Mouse (Mus musculus) stomach, postnatal 0 days (tissue): ENCODE measurements around the gene Mob3b. TPM values are rescaled to one million over a fixed set of nuclear protein-coding genes. Genes with fewer than 3 reads are reported as not detected.

ENCODE experiments used
- ATAC-seq: fragments of 200-750 bp; cut with Nextera tagmentation; 2 replicates; pipeline ENCODE4 v1.8.0; 2017; ENCODE audit not compliant: low FRiP score, low TSS enrichment
- DNase-seq: peaks from one replicate; pipeline ENCODE4 v3.0.0-alpha.2; 2016; ENCODE audit warnings: low spot score
- H3K27ac ChIP-seq: fragments of 300-500 bp; sonication (generic); replicated peaks from 2 replicates; pipeline ENCODE4 v1.5.1; 2014; ENCODE audit warnings: mild to moderate bottlenecking, control low read depth
- H3K27me3 ChIP-seq: fragments of 300-500 bp; sonication (generic); 2 replicates; pipeline ENCODE4 v1.6.1; 2014; ENCODE audit warnings: low read length; ENCODE audit not compliant: control insufficient read depth, insufficient read depth
- H3K36me3 ChIP-seq: fragments of 300-500 bp; sonication (generic); 2 replicates; pipeline ENCODE4 v1.6.1; 2014; ENCODE audit warnings: low read length, mixed read lengths; ENCODE audit not compliant: control insufficient read depth, insufficient read depth
- H3K4me1 ChIP-seq: fragments of 300-500 bp; sonication (generic); replicated peaks from 2 replicates; pipeline ENCODE4 v1.6.1; 2014; ENCODE audit warnings: antibody characterized with exemption; ENCODE audit not compliant: control insufficient read depth, insufficient read depth
- H3K4me2 ChIP-seq: fragments of 300-500 bp; sonication (generic); replicated peaks from 2 replicates; pipeline ENCODE4 v1.6.1; 2014; ENCODE audit warnings: low read depth, mild to moderate bottlenecking, control low read depth, moderate library complexity
- H3K4me3 ChIP-seq: fragments of 300-500 bp; sonication (generic); 2 replicates; pipeline ENCODE4 v1.5.1; 2014; ENCODE audit warnings: low read depth, low read length, control low read depth
- H3K9ac ChIP-seq: fragments of 300-500 bp; sonication (generic); 2 replicates; pipeline ENCODE4 v1.6.1; 2014; ENCODE audit warnings: mild to moderate bottlenecking, low read length, control low read depth, mixed read lengths
- H3K9me3 ChIP-seq: fragments of 300-500 bp; sonication (generic); 2 replicates; pipeline ENCODE4 v1.6.1; 2016; ENCODE audit warnings: low read length; ENCODE audit not compliant: control insufficient read depth
- CTCF ChIP-seq: IDR thresholded peaks from 2 replicates; pipeline ENCODE4 v1.5.1; 2016; ENCODE audit warnings: antibody characterized with exemption, low read depth, mild to moderate bottlenecking, moderate library complexity
- EP300 ChIP-seq: optimal IDR thresholded peaks from 2 replicates; pipeline ENCODE3; 2016; ENCODE audit warnings: antibody characterized with exemption
- WGBS: fragments of 180-500 bp; shearing (Covaris S2); extraction: QIAGEN DNeasy Blood & Tissue Kit; methylation state at CpG from one replicate; pipeline ENCODE4 v1.1.7; 2014; 5-methylcytosine and 5-hydroxymethylcytosine counted together
- polyA plus RNA-seq: library from polyadenylated mRNA; unstranded; fragments of >200 nt; fragmentation: Nextera tagmentation; extraction: Ambion mirVana; gene quantifications from 2 replicates; pipeline ENCODE4 v1.2.1, GENCODE M21; 2015

Gene Mob3b
- polyA plus RNA-seq, 1 experiment from 2014 or later = 15.0 TPM

DNA sequence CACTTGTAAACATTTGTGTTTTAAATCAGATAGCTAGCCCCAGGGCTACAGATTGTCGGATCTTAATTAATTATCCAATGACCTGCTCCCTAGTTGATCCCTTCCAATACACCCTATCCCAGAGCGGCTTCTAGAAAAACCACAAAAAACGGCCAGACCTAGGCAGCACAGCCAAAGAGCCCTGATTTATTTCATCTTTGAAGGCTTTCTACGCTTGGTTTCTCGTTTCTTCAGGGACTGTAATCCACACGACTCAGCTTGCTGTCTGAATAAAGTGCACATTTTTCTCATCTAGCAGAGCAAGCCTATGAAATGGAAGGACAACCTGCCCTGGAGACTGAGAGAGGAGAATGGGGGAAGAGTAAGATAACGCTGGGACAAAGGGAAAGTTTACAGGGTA, 56.1 kb downstream of the Mob3b start:
- Histone ChIP-seq H3K4me3 (no peak overlapping the region), H3K27ac (no peak overlapping the region), H3K27me3 (no peaks in the 10 kb centered on the region), H3K4me1 (peaks cover 9% of the 10 kb centered on the region), H3K36me3 (no peaks in the 10 kb centered on the region), H3K9ac (peak overlapping the region; percentile 5; the same call in 1 of the 2 replicates), H3K4me2 (no peak overlapping the region), H3K9me3 (no peaks in the 10 kb centered on the region)
- 33% methylated on average over 7 of the region's 7 CpGs for WGBS
- ATAC-seq (no peak), DNase-seq (peak; percentile 4)
- no peak for TF ChIP-seq CTCF

DNA sequence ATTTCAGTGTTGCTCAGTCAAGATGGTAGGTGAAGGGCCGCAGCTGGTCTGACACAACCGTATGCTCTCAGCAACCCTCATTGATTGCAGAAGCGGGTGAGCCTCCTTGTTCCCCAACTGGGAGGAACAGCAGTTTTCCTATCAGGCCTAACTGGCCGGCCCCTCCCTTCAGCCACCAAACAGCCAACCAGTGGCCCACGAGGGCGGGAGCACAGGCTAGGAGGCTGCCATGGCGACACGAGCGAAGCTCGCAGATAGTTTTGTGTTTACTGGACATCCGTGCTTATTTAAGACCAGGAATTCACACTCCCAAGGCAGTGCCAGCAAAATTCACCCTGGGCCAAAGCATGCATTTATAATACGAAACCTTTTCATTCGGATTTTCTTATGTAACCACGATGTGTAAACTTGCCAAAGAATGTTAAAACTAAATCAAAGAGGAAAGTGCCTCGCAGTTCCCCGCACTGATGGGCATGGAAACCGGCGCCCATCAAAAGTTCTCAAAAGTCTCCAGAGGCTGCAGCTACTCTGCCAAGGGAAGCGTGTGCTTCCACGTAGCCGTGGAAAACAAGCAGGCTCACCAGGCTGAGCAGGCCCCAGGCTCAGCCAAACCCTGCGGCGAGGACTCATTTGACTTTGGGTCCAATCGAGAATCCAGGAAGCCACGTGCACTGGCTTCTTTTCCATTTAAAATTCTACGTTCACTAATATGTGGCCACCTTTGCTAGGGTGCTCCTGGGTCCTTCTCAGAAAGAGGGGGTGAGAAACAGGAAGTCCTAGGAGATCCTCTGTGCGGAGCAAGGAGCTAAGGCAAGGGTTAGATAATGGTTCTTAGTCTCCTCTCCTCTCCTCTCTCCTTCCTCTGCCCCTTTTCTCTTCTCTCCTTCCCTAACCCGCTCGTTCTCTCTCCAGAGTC, 57.2 kb downstream of the Mob3b start:
- DNase-seq (peak; percentile 91), ATAC-seq (peak; percentile 89)
- peak overlapping the region; percentile 12 for H3K4me3 ChIP-seq
- no peaks in the 10 kb centered on the region for H3K9me3 ChIP-seq
- no peaks in the 10 kb centered on the region for H3K27me3 ChIP-seq
- 0 out of 2 replicates have a peak overlapping the region, but pooled peaks have one; percentile 3 for H3K9ac ChIP-seq
- no peak for TF ChIP-seq CTCF
- no peak for TF ChIP-seq EP300
- peak overlapping the region; percentile 75 for H3K27ac ChIP-seq
- 10% methylated on average over 29 of the region's 29 CpGs for WGBS
- H3K4me2 ChIP-seq = peak overlapping the region; percentile 49
- no peaks in the 10 kb centered on the region for H3K36me3 ChIP-seq
- H3K4me1 ChIP-seq = peaks cover 9% of the 10 kb centered on the region

DNA sequence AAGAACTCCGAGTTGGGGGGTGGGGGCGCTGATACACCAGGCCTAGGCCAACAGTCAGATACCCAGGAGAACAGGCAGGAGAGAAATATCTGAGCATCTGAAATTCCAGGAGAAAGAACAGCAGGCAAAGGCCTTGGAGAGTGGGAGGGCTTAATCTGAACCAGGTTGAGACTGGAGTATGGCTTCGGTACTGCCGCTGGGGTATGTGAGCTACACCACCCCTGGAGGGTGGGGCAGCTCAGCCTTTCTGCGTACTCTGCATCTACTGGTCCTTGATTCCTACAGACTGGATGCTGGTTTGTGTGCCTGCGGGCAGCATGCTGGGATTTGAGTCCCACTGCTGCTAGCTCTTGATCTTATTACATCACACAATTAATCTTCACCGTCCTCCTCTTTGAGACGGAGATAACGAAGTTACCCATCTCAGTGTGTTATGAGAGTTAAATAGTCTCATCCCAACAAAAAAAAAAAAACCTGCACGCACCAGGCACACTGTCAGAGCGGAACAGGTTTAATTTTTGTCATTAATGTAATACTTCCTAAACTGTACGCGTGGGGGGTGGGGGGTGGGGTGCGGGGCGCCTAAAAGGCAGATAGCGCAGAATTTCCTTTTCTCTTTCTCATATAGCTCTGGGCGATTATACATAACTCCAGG, 57.9 kb downstream of the Mob3b start:
- no peaks in the 10 kb centered on the region for H3K9me3 ChIP-seq
- peak overlapping the region; percentile 49 for H3K4me2 ChIP-seq
- no peak overlapping the region for H3K9ac ChIP-seq
- 11% methylated on average over 17 of the region's 17 CpGs for WGBS
- no peaks in the 10 kb centered on the region for H3K36me3 ChIP-seq
- H3K27ac ChIP-seq = peak overlapping the region; percentile 41
- H3K4me3 ChIP-seq = peak overlapping the region; percentile 12
- H3K4me1 ChIP-seq = peaks cover 9% of the 10 kb centered on the region
- 0 out of 2 replicates have a peak, but pooled peaks have one; percentile 6 for TF ChIP-seq CTCF
- no peak for TF ChIP-seq EP300
- DNase-seq = peak; percentile 25
- ATAC-seq = no peak
- no peaks in the 10 kb centered on the region for H3K27me3 ChIP-seq

DNA sequence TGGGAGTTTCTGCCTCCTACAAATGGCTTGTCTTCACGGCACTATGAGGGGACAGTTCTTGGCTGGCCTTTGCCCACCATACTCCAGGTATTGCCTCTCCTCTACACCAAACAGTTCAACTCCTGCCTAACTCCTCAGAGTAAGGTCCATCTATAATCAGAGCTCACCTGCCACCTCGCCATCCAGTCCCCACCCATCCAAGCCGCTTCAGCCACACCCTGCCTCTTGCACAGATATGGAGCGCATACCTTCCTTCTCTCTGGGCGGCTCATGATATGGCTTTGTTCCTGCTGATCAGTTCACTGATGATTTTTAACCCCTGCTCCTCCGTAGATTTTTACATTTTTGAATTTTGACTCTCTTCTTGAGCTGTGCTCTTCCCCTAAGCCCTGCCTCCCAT, 58.7 kb downstream of the Mob3b start:
- H3K27ac ChIP-seq = no peak overlapping the region
- H3K36me3 ChIP-seq = no peaks in the 10 kb centered on the region
- no peaks in the 10 kb centered on the region for H3K9me3 ChIP-seq
- no peak overlapping the region for H3K4me3 ChIP-seq
- no peaks in the 10 kb centered on the region for H3K27me3 ChIP-seq
- H3K4me1 ChIP-seq = peaks cover 9% of the 10 kb centered on the region
- peak; percentile 53 for ATAC-seq
- peak; percentile 65 for DNase-seq
- no peak overlapping the region for H3K4me2 ChIP-seq
- H3K9ac ChIP-seq = no peak overlapping the region
- TF ChIP-seq CTCF (no peak), EP300 (no peak)
- whole genome bisulfite sequencing = 56% methylated on average over 6 of the region's 6 CpGs

DNA sequence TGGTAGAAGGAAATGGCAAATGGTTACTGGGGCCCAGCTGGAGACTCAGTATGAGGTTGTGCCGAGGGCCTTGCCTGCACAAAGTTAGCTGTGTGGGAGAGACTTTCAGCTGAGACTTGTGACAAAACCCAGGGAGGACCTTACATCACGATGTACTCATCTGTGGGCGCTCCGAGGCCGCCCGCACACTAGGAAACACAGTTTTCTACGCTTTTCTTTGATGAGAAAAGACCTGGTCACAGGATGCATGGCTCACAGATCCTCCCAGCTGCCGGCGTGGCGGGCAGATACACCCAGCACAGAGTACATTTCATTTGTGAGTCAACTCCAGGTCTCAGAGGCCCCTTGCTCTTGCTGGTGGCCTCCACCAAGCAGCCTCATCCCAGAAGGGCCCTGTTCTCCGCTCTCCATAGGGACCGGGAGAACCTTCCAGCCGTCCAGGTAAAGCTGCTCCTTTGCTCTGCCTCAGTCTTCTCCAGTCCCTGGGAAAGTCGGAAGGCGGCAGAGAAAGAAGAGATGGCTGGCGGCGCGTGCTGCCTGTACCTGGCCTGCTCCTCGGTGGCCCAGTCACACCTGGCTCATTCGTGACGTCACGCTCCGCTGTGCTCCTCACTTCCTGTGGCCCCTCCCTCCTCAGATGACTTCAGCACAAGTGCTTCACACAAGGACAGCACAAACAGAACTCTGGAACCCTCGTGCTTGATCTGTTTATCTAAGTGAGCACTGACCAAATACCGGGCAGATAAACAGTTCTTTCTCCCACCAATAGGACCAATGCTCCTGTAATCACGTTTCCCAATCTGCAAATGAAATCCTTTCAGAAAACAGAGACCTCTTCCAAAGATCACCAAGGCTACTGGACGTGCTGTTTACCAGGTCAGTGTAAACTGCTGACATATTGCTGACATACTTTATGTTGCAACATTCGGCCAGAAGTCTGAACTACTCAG, 60.8 kb downstream of the Mob3b start:
- H3K4me1 ChIP-seq = peaks cover 9% of the 10 kb centered on the region
- no peaks in the 10 kb centered on the region for H3K27me3 ChIP-seq
- H3K4me3 ChIP-seq = no peak overlapping the region
- DNase-seq = peak; percentile 75
- peak overlapping the region; percentile 65; the same call in 1 of the 2 replicates for H3K27ac ChIP-seq
- no peak for TF ChIP-seq EP300
- TF ChIP-seq CTCF = no peak
- H3K9me3 ChIP-seq = no peaks in the 10 kb centered on the region
- H3K9ac ChIP-seq = no peak overlapping the region
- H3K36me3 ChIP-seq = no peaks in the 10 kb centered on the region
- no peak overlapping the region for H3K4me2 ChIP-seq
- ATAC-seq = peak; percentile 77
- WGBS = 62% methylated on average over 28 of the region's 28 CpGs
